Mouse (Mus musculus) myocyte (in vitro differentiated cells): ENCODE results near the gene Mmaa.

Experiments
- MAX ChIP-seq: IDR thresholded peaks from one replicate; pipeline ENCODE4 v1.6.1; 2011; ENCODE audit warnings: low read depth, mild to moderate bottlenecking, control low read depth
- MYOD1 ChIP-seq, 3 experiments: IDR thresholded peaks; one replicate each; pipeline ENCODE4 v1.6.1; 2011; ENCODE audit warnings: control low read depth in 2 of 3, low read depth in 2 of 3, mild to moderate bottlenecking in 2 of 3, moderate library complexity in 1 of 3; ENCODE audit not compliant: insufficient read length in 2 of 3, control insufficient read depth in 1 of 3
- MYOG ChIP-seq, 3 experiments: IDR thresholded peaks; one replicate each; pipeline ENCODE4 v1.6.1; 2011; ENCODE audit warnings: control low read depth in 2 of 3, low read depth in 2 of 3, mild to moderate bottlenecking in 2 of 3; ENCODE audit not compliant: insufficient read length in 2 of 3, control insufficient read depth in 1 of 3, insufficient read depth in 1 of 3
- POLR2A ChIP-seq: IDR thresholded peaks from one replicate; pipeline ENCODE4 v1.6.1; 2011; ENCODE audit warnings: low read depth, mild to moderate bottlenecking, control low read depth, moderate library complexity; ENCODE audit not compliant: insufficient read length
- POLR2AphosphoS2 ChIP-seq: IDR thresholded peaks from one replicate; pipeline ENCODE4 v1.6.1; 2011; ENCODE audit warnings: low read depth, control low read depth; ENCODE audit not compliant: insufficient read length
- USF1 ChIP-seq: IDR thresholded peaks from one replicate; pipeline ENCODE4 v1.6.1; 2011; ENCODE audit warnings: low read depth, mild to moderate bottlenecking, control low read depth, moderate library complexity

DNA sequence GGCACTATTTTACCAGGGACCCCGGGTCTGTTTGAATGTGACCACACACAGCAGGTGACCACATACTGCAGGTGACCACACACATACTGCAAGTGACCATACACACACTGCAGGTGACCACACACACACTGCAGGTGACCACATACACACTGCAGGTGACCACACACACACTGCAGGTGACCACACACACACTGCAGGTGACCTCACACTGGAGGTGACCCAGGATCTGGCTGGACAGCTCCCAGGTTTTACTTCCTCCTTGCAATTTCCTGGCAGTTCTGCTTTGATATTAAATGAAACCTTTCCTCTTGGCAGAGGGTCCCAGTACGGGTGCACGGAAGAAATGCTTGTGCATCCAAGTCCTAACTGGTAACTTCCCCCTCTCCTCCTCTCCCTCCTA is 29.3 kb upstream of the Mmaa start:
- TF ChIP-seq POLR2A = no peak
- TF ChIP-seq MYOG (IDR thresholded peaks at IDR 0.05; ENCODE audit: control insufficient read depth in 1 of 3, insufficient read depth in 1 of 3, insufficient read length in 2 of 3, low read depth in 2 of 3) = no peak
- TF ChIP-seq MYOD1 (IDR thresholded peaks at IDR 0.05; ENCODE audit: control insufficient read depth in 1 of 3, insufficient read length in 2 of 3, low read depth in 2 of 3) = no peak
- no peak for TF ChIP-seq POLR2AphosphoS2
- no peak for TF ChIP-seq MAX
- TF ChIP-seq USF1 = no peak
